Mouse (Mus musculus) kidney, postnatal 4 days (tissue): ENCODE measurements around the gene Axl.
"Not testable (repeated sequence)": the region's sequence is repeated elsewhere in the genome, so short reads cannot be mapped to it uniquely, and the experiment has no call there.

Experiments used
- DNase-seq, 2 experiments: peaks; one replicate each; pipeline ENCODE4 v3.0.0; 2021; ENCODE audit warnings: mixed read lengths in 2 of 2

Axl gene

DNA sequence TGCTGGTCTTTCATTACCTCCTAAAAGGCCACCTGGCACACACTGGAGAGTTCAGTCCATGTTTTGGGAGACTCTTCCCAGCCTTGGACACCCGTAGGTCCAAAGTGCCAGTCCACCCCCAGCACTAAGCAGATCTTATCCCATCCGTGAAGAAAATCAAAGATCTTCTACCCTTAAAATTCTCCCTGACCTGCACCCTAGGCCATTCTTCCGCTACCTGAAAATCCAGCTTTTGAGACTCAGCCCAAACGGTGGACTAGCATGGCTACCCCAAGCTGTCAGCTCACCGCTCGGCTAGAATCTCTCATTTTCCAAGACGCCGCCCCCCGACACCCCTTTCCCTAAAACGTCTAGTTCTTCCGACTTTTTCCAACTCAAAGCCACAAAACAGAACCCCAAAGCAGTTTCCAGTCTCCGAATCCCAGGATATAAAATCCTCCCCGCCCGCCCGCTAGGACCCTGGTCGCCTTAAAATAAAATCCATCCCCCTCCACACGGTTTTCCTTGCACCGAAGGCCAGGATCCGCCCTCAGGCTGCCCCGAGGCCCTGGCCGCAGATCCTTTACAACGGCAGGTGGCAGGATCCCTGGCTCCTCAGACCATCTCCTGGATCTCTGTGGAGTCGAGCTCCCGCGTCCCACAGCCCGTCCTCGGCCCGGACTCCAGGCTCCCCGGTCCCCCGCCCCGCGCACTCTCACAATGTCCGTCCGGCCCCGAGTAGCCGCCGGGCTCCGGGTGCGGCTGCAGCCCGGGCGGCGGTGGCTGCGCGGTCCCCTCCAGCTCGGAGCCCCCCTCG is 34.7 kb downstream of the Axl start:
- peak; percentile 69 to 78 for DNase-seq

DNA sequence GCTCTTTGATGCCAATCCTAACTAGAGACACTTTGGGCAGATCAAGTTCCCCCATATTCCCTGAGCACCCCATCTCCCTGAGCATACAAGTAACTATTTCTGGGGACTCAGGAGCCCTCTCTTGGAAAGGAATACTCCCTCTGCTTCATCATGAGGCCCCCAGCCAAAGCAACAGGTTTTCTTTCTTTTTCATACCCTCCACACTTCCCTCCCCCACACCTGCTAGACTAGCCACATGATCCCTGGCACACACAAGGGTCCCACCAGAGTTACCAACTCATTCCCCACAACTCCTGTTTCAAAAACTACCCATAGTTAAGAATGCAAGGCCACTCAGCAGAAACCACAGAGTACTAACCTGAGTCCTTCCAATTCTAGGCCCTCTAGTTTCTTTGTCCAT is 35.4 kb downstream of the Axl start:
- DNase-seq, result no peak

DNA sequence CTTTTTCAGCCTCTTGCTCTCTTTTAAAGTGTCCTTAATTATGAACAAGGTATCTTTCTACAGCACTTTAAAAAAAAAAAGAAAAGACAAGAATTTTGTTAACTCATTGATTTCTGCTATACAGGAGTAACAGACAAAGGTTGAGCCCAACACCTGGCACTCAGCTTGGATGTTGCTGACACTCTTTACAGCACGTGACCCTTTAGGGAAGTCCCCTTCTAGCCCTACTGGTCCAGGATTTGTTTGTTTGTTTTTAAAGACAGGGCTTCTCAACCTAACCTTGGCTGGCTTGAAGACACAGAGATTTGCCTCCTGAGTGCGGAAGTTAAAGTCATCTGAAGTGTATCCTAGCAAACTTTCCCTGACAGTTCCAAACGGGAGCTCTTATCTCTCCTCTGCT is 41.7 kb downstream of the Axl start:
- DNase-seq, result no peak

DNA sequence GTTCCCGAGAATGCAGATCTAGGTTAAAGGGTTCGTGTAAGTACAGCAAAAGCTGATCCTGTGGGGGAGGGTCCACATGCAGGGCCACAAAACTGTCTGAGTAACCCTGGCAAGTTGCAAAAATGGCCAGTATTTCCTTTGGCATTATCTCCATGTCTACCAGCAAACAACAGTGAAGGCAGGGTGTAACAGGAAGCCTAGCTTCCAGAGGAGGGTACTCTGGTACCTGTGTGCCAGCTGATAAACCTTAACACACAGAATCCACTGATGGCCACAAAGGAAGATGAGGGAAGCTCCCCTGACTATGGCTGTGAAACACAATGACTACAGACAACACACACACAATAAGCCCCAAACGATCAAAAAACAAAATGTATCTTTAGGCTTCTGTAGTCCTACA is 50.2 kb downstream of the Axl start:
- DNase-seq, result no peak

DNA sequence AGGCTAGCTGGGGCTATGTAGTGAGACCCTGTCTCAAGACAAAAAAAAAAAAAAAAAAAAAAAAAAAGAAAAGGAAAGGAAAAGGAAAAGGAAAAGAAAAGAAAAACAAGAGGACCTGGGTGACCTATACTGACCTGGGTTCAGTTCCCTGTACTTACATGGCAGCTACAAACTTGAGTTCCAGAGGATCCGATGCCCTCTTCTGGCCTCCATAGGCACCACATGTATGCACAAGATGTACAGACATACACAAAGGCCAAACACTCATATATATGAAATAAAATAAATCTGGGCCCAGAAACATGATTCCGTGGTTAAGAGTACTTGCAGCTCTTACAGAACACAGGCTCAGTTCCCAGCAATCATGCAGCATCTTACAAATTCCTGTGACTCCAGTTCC is 51.6 kb downstream of the Axl start:
- no peak for DNase-seq

DNA sequence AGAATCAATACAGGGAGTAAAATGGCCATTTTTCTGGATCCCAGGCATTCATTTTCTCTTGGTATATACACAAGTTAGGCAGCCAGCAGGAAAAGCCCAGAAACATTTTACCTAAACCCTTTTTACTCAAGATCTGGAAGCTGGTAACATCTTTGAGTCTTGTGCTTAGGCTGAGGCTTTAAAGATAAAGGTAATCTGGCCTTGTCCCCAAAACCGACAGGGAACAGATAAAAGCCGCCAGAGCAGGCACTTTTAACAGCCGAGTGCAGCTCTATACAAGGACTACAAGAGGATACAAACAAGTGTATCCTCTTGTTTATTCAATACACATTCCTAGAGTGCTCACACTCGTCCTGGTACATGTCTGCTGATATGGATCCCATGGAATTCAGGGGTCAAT is 53.5 kb downstream of the Axl start:
- DNase-seq, result no peak

DNA sequence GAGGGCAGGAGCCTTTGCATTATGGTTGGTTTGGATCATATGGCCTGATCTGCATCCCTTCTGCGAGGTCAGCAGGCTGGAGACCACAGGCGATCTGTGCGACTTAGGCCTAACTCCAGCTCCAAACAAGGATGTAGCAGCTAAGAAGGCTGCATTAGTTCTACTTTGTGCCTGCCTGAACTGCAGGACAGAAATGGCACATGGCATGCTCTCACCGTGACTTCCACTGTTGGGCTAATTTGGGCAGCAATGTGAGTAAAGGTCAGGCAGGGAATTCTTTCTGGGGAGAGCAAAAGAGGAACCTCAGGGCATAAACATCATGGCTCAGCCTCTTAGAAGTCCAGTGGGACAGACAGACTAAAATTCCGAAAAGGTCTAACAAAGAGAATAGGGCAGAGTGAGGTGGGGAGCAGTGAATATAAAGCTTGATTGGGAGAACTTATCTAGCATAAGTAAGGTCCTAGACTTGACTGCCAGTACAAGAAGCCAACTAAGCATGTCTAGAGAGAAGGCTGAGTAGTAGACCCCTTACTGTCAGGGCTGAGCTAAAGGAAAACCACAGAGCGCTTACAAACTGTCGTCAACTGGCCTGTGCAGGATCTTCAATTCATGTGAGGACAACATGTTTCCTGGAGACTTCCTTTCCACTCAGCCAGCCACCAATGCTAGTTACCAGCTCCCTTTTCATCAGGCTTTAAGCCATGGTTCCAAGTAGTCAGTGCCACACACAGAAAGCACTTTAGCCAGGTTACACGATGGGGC is 57.0 kb downstream of the Axl start:
- no peak for DNase-seq

DNA sequence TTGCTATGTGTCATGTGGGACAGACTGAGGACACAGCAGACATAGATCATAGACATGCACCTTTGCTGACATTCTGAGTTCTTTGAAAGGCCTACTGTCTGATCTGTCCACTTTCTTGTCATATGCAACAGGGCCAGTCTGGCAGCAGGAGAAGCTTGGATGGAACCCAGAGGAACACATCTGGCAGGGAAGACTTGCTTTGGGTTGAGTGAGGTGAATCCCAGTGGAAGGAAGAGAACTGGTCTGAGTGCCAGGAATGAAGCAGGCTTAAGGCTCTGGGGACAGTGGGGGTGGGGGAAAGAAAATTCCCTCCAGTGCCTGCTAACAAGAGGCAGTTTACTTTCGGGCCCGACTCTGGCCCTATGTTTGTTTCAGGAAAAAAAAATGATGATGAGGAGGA is 58.6 kb downstream of the Axl start:
- no peak for DNase-seq

DNA sequence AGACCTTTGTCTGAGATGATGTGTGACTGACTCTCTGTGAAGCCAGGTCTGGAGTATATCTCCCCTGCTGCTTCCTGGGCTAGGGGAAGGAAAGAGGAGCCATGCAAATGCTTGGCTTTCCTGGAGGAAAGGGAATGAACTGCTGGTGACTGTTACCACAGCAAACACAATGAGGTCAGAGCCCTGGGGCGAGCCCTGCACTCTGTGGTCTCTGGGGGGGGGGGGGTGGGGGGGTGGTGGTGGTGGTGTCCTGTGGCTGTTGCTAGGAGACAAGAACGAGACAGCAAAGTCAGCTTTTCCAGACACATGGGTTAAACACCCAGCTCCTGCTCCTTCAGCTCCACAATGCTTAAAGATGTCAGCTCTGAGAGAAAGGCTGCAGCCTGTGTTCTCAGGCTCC is 59.1 kb downstream of the Axl start:
- no peak for DNase-seq

DNA sequence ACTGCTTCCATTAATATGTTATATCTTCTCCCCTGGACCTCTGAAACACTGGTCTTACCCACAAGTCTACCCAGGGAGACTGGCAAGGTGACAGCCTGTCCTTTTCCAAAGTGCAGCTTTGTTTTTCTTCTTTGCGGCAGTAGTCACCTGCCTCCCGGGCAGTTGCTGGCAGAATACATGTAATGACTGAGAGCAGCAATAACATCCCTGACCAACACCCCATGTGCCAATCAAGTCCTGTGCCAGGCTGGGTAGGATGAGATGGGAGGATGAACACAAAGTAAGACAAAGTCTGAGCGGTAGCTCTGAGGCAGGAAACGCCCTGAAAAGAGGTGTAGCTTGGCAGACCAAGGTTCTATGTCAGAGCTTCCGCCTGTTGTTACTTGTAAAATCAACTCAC is 60.7 kb downstream of the Axl start:
- DNase-seq, result no peak

DNA sequence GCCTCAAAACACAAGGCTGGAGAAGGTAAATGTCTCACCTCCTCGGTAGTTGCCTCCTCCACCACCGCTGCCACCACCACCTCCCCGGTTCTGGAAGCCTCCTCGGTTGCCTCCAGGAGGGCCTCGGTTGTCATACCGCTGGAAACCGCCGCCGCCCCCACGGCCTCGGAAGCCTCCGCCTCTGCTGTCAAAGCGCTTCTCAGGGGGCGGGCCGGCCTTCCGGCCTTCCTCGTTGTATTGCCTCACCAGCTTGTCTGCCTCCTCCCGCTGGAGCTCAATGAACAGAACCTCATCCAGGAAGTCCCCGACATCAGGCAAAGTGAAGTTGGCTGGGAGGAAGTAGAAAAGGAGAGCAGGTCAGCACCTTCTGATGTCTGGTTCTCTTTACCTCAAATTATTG is 62.6 kb downstream of the Axl start:
- DNase-seq, result no peak

DNA sequence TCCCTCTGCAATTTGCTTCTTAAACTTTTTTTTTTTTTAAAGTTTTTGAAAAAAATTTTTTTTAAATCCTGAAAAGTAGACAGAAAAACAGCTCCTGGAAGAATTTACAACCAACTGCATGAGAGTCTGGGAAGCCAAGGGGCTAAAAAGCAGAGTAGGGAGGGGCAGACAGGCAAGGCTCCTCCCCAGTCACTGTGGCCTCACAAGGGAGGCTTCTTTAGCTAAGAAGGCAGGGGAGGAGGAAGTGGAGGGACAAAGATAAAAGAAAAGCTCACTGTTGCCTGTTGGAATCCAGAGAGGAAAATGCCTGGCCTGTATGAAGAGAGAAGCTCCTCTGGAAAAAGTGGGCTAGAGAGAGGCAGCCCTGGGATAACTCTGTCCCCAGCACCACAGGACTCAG is 66.7 kb downstream of the Axl start:
- DNase-seq, result not testable (repeated sequence)

DNA sequence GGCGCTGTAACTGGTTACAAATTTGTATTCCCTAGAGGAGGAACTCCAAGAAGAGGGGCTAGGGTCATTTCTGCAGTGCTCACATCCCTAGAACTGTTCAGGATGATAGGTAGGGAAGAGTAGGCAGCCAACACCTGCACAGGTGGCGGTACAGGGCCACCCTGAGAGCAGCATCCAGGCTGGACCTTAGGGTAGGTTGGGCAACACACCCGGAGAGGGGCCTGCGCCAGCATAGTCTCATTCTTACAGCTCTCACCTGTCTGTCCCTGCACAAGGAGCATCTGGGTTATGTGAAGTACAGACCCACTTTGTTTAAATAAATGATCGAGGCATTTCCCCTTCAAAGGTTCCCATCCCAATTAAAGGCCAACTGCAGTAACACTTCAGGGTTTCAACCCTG is 67.7 kb downstream of the Axl start:
- no peak for DNase-seq

DNA sequence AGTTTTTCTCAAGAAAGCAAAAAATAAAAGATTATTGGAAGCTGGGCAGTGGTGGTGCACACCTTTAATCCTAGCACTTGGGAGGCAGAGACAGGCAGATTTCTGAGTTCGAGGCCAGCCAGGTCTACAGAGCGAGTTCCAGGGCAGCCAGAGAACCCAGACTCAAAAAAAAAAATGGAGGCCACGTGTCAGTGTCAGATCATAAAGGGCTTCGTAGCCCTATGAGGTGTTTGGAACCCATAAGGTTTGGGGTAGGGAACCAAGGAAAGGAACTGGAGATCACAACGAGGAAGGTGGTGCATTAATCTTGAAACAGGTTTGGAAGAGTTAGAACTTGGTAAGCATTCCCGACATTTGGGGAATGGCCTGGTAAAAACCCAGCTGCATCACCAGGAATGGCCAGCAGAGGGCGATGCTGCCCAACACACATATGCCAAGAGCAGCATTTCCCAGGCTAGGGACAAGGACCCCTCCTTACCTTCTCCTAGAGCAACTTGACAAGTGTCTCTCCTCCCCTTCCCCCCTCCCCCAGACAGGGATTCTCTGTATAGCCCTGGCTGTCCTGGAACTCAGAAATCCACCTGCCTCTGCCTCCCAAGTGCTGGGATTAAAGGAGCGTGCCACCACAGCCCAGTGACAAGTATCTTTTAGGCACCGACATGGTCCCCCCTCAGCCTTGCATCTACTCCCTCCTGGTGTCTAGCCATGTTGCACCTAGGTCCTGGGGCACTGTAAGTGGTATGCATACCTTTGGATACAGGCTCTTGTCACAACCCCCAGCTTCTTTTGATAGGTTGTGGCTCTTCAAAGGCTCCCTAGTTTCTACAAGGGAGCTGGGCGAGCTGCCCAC is 68.5 kb downstream of the Axl start:
- DNase-seq, result peak; percentile 89

DNA sequence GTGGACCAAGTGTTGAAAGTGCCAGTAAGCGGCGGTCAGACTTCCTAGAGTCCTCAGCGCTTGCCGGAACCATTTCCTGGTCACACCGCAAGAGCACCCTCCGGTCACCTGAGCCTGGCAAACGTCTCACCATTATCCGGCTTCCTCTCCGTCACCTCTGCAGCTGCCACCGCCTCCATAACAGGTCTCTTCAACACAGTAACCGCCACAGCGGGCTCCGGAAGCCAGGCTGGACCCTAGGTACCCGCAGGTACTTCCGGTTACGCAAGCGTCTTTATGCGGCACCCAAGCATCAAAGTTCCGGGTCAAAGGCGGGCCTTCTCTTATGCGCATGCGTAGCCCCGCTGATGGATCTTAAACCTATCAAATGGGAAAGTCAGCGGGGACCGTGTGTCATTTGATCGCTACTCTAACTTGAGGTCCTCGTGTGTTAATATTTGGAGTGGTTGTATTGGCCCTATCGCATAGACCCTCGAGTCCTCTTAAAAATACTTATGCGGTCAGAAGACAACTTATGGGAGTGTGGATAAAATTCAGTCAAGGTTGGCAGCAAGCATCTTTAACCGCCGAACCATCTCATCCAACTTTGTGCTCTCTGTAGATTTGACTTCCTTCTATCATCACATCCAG is 69.6 kb downstream of the Axl start, which contains the start of gene Ccdc97:
Gene Ccdc97 (minus strand): TSS at position 301 of the 630 bp plus-strand sequence.
- DNase-seq, result peak; percentile 93 to 95

DNA sequence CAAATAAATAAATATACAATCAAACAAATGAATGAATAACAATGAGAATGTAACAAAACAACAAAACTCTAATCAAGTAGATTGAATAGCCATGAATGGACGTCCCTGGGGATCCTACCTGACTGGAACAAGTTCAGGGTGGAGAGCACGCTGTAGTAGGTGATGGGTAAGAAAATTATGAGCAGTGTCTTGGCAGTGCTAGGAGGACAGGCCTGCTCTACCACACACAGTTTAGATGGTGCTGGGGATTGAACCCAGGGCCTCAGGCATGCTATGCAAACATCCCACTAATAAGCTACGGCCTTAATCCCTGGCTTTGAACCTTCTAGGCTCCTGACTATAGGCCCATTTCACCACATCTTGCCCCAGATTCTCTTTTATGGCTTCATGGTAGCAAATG is 71.0 kb downstream of the Axl start:
- no peak for DNase-seq

DNA sequence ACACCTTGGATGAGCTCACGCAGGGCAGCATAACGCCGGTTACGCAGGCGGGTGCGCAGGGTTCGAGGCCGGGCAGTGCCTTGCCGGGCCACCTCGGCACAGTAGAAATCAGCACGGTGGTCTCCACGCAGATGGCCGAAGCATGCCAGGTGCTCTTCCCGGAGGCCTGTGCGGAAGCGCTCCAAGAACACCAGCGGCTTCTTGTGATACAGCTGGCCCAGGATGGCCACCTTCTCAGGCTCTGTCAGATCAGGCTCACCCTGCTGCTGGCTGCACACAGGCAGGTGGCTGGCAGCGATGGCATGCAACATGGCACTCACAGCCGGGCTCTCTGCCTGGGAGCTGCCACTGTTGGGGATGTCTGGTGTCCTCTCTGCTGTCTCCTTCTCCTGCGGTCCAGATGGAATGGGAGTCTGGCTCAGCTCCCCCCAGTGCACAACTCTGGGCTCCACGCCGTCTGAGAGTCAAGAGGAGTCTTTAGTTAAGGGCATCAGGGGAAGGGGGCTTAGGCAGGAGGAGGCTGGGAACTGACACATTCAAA is 72.7 kb downstream of the Axl start:
- DNase-seq, result no peak

DNA sequence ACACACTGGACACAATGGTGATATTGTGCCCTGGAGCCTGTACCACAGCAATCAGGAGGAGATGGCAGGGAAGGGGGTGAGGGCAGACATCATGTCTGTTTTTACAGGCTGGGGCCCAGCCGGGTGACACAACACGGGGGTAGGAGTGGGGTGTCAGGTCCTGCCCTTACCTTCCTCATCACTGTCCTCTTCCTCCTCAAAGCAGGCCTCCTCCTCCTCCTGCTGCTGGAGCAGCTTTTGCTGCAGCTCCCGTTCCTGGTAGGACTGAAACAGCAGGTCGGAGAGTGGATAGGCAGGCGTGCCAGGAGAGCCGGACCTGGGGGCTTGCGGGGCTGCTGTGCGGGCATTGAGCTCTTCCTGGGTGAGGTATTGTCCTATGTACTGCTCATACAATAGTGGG is 73.9 kb downstream of the Axl start:
- no peak for DNase-seq

DNA sequence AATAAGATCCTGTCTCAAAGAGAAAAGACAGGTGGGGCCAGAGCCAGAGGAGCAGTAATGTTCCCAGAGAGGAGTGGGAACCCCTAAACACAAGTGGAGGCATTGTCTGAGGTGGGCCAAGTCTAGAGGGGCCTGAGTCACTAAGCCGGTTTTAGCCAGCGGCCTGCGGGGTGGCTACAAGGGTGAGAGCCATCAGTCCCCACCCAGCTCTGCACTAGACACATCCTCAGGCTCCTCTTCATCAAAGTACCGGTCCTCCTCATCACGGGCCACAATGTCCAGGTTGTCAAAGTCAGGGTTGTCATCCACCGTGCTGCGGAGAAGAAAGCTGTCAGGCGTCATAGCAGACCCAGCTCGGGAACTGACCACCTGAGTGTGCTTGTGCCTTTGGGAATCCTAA is 75.7 kb downstream of the Axl start:
- DNase-seq, result no peak

DNA sequence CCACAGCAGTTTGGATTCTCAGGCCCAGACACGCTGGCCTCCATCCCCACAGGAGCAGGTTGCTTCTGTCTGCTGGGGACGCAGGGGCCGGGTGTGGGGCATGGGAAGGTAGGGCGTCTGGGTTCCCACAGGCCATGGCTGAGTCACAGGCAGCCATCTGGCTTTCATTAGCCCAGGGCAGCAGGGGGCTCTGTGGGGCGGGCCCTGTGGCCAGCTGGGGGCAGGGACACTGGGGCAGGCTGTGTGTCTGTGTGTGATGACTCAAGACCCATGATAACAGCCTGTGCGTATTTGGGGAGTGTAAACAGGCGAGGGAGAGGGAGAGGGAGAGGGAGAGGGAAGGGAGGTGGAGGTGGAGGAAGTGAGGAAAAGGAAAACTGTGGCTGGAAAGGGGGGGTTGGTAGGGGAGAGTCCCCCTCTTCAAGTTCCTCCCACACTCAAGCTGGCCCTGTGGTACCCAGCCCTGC is 76.7 kb downstream of the Axl start:
- peak in 1 of 2 experiments; percentile 23 for DNase-seq

DNA sequence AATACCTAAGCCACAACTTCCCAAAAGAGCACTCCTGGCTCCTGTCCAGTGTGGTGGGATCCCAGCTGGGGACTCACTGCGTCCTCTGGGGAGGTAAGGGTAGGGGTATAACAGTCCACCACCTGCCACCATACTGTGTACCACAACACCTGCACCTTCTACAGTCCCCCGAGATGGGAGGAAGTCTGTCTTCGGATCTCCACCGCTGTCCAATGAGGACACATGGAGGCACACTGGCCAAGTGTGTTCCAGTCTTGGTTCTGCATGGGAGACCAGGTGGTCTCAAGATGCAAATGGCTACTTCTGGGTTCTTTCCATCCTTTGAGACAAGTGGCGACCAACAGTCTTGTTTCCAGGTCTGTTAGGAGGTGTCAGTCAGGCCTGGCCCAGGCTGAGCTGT is 77.3 kb downstream of the Axl start:
- no peak for DNase-seq

DNA sequence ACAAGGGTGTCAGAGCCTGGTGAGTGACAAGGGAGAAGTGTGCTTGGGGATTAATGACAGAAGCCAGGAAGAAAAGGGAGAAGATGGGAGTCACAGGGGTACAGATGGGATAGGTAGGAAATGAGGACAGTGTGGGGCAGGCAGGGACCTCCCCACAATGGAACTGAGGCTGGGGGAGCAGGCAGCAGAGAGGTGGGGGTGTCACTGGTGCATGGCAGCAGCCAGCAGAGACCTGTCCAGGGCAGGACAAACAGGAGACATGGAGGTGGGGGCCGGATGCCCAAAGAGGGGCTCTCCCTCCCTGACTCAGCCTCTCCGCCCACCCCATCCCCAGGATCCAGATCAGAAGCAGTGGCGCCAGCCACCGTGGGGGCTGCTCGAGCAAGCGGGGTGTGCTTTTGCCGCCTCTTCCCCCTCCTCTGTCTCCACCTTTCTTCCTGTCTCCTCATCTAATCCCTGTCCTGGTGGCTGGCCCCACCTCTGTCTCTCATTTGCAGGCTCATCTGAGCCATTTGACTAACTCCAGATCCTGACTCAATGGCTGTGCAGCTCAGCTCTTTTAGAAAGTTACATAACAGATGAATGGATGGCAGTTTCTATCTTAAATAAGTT is 77.9 kb downstream of the Axl start:
- peak; percentile 26 to 43 for DNase-seq
